Mouse (Mus musculus) MEL (cell line): Measurements from ENCODE around the gene Mtcl1. TPM values are rescaled to one million over a fixed set of nuclear protein-coding genes. Genes with fewer than 3 reads are reported as not detected.

Source experiments
- DNase-seq: peaks from one replicate; pipeline ENCODE4 v3.0.0; 2011; ENCODE audit warnings: low read depth, low spot score
- H3K27ac ChIP-seq: 2 replicates; pipeline ENCODE4 v1.5.1; 2012; ENCODE audit warnings: low read depth, mild to moderate bottlenecking, control low read depth, low read length, moderate library complexity; ENCODE audit not compliant: control insufficient read depth
- H3K27me3 ChIP-seq, 2 experiments: fragments of 150-350 bp in 1 of 2; sonication (generic) in 1 of 2; 2 replicates each; pipeline ENCODE4 v1.6.1; 2012; ENCODE audit warnings: low read length in 2 of 2, mild to moderate bottlenecking in 2 of 2, improper control_type of control experiment in 1 of 2, moderate library complexity in 1 of 2; ENCODE audit not compliant: insufficient read depth in 2 of 2, control insufficient read depth in 1 of 2
- H3K36me3 ChIP-seq, 2 experiments: 2 replicates each; pipeline ENCODE4 v1.6.1; 2012 to 2014; ENCODE audit warnings: low read length in 2 of 2, improper control_type of control experiment in 1 of 2, inconsistent platforms in 1 of 2, mild to moderate bottlenecking in 1 of 2; ENCODE audit not compliant: insufficient read depth in 2 of 2, control insufficient read depth in 1 of 2
- H3K4me1 ChIP-seq, 2 experiments: fragments of 150-350 bp in 1 of 2; sonication (generic) in 1 of 2; 2 replicates each; pipeline ENCODE4 v1.6.1; 2012; ENCODE audit warnings: low read length in 2 of 2, improper control_type of control experiment in 1 of 2, mild to moderate bottlenecking in 1 of 2; ENCODE audit not compliant: insufficient read depth in 2 of 2, control insufficient read depth in 1 of 2
- H3K4me3 ChIP-seq, 2 experiments: fragments of 150-350 bp in 1 of 2; sonication (generic) in 1 of 2; 2 replicates each; pipeline ENCODE4 v1.5.1; 2012; ENCODE audit warnings: low read depth in 2 of 2, low read length in 2 of 2, mild to moderate bottlenecking in 2 of 2, moderate library complexity in 2 of 2, control low read depth in 1 of 2, improper control_type of control experiment in 1 of 2; ENCODE audit not compliant: control insufficient read depth in 1 of 2, insufficient read depth in 1 of 2
- H3K79me2 ChIP-seq: 2 replicates; pipeline ENCODE4 v1.6.1; 2012; ENCODE audit warnings: mild to moderate bottlenecking, low read length, moderate library complexity; ENCODE audit not compliant: control insufficient read depth, poor library complexity, insufficient read depth
- H3K9ac ChIP-seq: 2 replicates; pipeline ENCODE4 v1.6.1; 2012; ENCODE audit warnings: low read depth, mild to moderate bottlenecking, control low read depth, low read length, moderate library complexity; ENCODE audit not compliant: control insufficient read depth, poor library complexity, severe bottlenecking
- H3K9me3 ChIP-seq: fragments of 150-350 bp; sonication (generic); replicated peaks from 2 replicates; pipeline ENCODE4 v1.6.1; 2012; ENCODE audit warnings: mild to moderate bottlenecking, low read length, improper control_type of control experiment, moderate library complexity; ENCODE audit not compliant: insufficient read depth
- BHLHE40 ChIP-seq: IDR thresholded peaks from 2 replicates; pipeline ENCODE4 v1.6.1; 2012; ENCODE audit warnings: low read depth, mild to moderate bottlenecking, inconsistent platforms, low read length, improper control_type of control experiment, borderline replicate concordance
- CHD1 ChIP-seq: IDR thresholded peaks from 2 replicates; pipeline ENCODE4 v1.6.1; 2012; ENCODE audit warnings: low read depth, mild to moderate bottlenecking, inconsistent platforms, low read length, improper control_type of control experiment
- CHD2 ChIP-seq: IDR thresholded peaks from 2 replicates; pipeline ENCODE4 v1.6.1; 2011; ENCODE audit warnings: low read length, improper control_type of control experiment
- CTCF ChIP-seq, 3 experiments: IDR thresholded peaks in 2 of 3; conservative IDR thresholded peaks in 1 of 3; 2 replicates each; pipeline ENCODE4 v1.5.1; 2011 to 2012; ENCODE audit warnings: low read length in 3 of 3, low read depth in 2 of 3, mild to moderate bottlenecking in 2 of 3, improper control_type of control experiment in 1 of 3, inconsistent platforms in 1 of 3, mixed read lengths in 1 of 3, moderate library complexity in 1 of 3; ENCODE audit not compliant: control insufficient read depth in 1 of 3, insufficient read depth in 1 of 3, poor library complexity in 1 of 3, severe bottlenecking in 1 of 3
- E2F4 ChIP-seq: IDR thresholded peaks from 2 replicates; pipeline ENCODE4 v1.6.1; 2011; ENCODE audit warnings: low read depth, low read length, improper control_type of control experiment, borderline replicate concordance
- ELF1 ChIP-seq: IDR thresholded peaks from 2 replicates; pipeline ENCODE4 v1.6.1; 2014; ENCODE audit warnings: low read depth, mild to moderate bottlenecking, inconsistent platforms, low read length, improper control_type of control experiment, moderate library complexity
- ETS1 ChIP-seq: IDR thresholded peaks from 2 replicates; pipeline ENCODE4 v1.6.1; 2012; ENCODE audit warnings: low read depth, mild to moderate bottlenecking, inconsistent platforms, low read length, improper control_type of control experiment, moderate library complexity
- GABPA ChIP-seq: IDR thresholded peaks from 2 replicates; pipeline ENCODE4 v1.6.1; 2012; ENCODE audit warnings: low read depth, mild to moderate bottlenecking, inconsistent platforms, low read length, improper control_type of control experiment, moderate library complexity
- GATA1 ChIP-seq: IDR thresholded peaks from 2 replicates; pipeline ENCODE4 v1.6.1; 2011; ENCODE audit warnings: low read depth, low read length, improper control_type of control experiment
- HCFC1 ChIP-seq: IDR thresholded peaks from 2 replicates; pipeline ENCODE4 v1.6.1; 2012; ENCODE audit warnings: low read depth, mild to moderate bottlenecking, inconsistent platforms, low read length, improper control_type of control experiment, moderate library complexity
- JUND ChIP-seq: IDR thresholded peaks from 2 replicates; pipeline ENCODE4 v1.6.1; 2011; ENCODE audit warnings: low read depth, mild to moderate bottlenecking, improper control_type of control experiment, low read length
- KAT2A ChIP-seq: conservative IDR thresholded peaks from 2 replicates; pipeline ENCODE4 v1.6.1; 2012; ENCODE audit warnings: low read depth, low read length, improper control_type of control experiment, inconsistent platforms
- MAX ChIP-seq: IDR thresholded peaks from 2 replicates; pipeline ENCODE4 v1.6.1; 2011; ENCODE audit warnings: low read length, improper control_type of control experiment
- MAZ ChIP-seq: IDR thresholded peaks from 2 replicates; pipeline ENCODE4 v1.6.1; 2012; ENCODE audit warnings: low read depth, mild to moderate bottlenecking, inconsistent platforms, low read length, improper control_type of control experiment
- MXI1 ChIP-seq: IDR thresholded peaks from 2 replicates; pipeline ENCODE4 v1.6.1; 2011; ENCODE audit warnings: mild to moderate bottlenecking, low read depth, low read length, improper control_type of control experiment
- MYB ChIP-seq: IDR thresholded peaks from 2 replicates; pipeline ENCODE4 v1.6.1; 2011; ENCODE audit warnings: mild to moderate bottlenecking, low read depth, low read length, improper control_type of control experiment
- MYC ChIP-seq: IDR thresholded peaks from 2 replicates; pipeline ENCODE4 v1.6.1; 2011; ENCODE audit warnings: low read depth, mild to moderate bottlenecking, low read length, improper control_type of control experiment, moderate library complexity
- NELFE ChIP-seq: IDR thresholded peaks from 2 replicates; pipeline ENCODE4 v1.6.1; 2011; ENCODE audit warnings: low read depth, low read length, improper control_type of control experiment
- NRF1 ChIP-seq: IDR thresholded peaks from 2 replicates; pipeline ENCODE4 v1.6.1; 2014; ENCODE audit warnings: low read depth, mild to moderate bottlenecking, inconsistent platforms, low read length, improper control_type of control experiment, moderate library complexity; ENCODE audit not compliant: poor library complexity, insufficient read depth, severe bottlenecking
- POLR2AphosphoS2 ChIP-seq: IDR thresholded peaks from 2 replicates; pipeline ENCODE4 v1.6.1; 2011; ENCODE audit warnings: low read length, improper control_type of control experiment
- SIN3A ChIP-seq: IDR thresholded peaks from 2 replicates; pipeline ENCODE4 v1.6.1; 2012; ENCODE audit warnings: low read length, improper control_type of control experiment, inconsistent platforms
- SMC3 ChIP-seq: IDR thresholded peaks from 2 replicates; pipeline ENCODE4 v1.6.1; 2011; ENCODE audit warnings: low read depth, low read length, improper control_type of control experiment
- USF1 ChIP-seq: IDR thresholded peaks from 2 replicates; pipeline ENCODE4 v1.6.1; 2014; ENCODE audit warnings: low read depth, mild to moderate bottlenecking, inconsistent platforms, low read length, improper control_type of control experiment, moderate library complexity
- ZMIZ1 ChIP-seq: IDR thresholded peaks from 2 replicates; pipeline ENCODE4 v1.6.1; 2012; ENCODE audit warnings: low read depth, mild to moderate bottlenecking, inconsistent platforms, low read length, improper control_type of control experiment, moderate library complexity
- polyA plus RNA-seq, 2 experiments: library from polyadenylated mRNA; stranded (reverse) in 1 of 2; unstranded in 1 of 2; fragments of >175 nt in 1 of 2; fragments of >200 nt in 1 of 2; gene quantifications; 2 replicates each; pipeline versions ENCODE4 v1.2.1 to v1.2.4; 2012; ENCODE audit warnings: low replicate concordance in 2 of 2, low read depth in 1 of 2; ENCODE audit not compliant: insufficient read length in 2 of 2, insufficient read depth in 1 of 2, missing spikeins in 1 of 2
- total RNA-seq: library from RNA; depleted of rRNA; stranded (reverse); fragments of 300-350 nt; gene quantifications from 2 replicates; pipeline ENCODE4 v1.2.3, GENCODE M21; 2012

Mtcl1 gene
- total and polyA plus RNA-seq, 3 experiments: not detected

GRCm38 (mm10) chr17:66320716-66321372 is 128.7 kb downstream of the Mtcl1 start:
- no peaks in the 10 kb centered on the region for H3K79me2 ChIP-seq
- no peak for DNase-seq
- TF ChIP-seq NRF1 (no peak), MAX (no peak), ZMIZ1 (no peak), CHD2 (no peak), GATA1 (no peak), GABPA (no peak), JUND (no peak), MXI1 (no peak), SIN3A (no peak), ETS1 (no peak), MYC (no peak), MYB (no peak), NELFE (no peak)
- TF ChIP-seq, all 39 proteins: peak for 0
- Histone ChIP-seq H3K4me3 (no peak overlapping the region), H3K27ac (no peak overlapping the region), H3K9ac (no peak overlapping the region), H3K27me3 (no peaks in the 10 kb centered on the region), H3K4me1 (no peaks in the 10 kb centered on the region), H3K36me3 (no peaks in the 10 kb centered on the region), H3K9me3 (no peaks in the 10 kb centered on the region)

DNA sequence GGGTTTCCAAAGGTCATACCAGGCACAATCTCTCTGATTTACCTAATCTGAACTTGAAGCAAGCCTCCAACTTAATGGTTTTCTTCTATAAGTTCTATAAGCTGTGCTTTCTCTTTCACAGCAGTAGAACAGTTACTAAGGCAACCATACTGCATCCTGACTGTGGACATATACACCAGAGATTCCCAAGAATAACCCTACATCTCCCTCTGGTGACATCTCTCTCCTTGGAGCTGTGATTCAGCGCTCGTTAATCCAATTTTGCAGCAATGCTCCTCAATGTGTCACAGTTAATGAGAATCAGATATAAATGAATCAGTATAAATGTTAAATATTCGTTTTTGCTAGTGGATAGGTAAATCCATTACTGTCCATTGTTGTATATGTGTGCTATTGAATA is 131.5 kb downstream of the Mtcl1 start:
- Histone ChIP-seq H3K36me3 (no peaks in the 10 kb centered on the region), H3K9ac (no peak overlapping the region), H3K79me2 (no peaks in the 10 kb centered on the region), H3K4me1 (no peaks in the 10 kb centered on the region), H3K9me3 (no peaks in the 10 kb centered on the region), H3K27me3 (no peaks in the 10 kb centered on the region), H3K27ac (no peak overlapping the region), H3K4me3 (no peak overlapping the region)
- no peak for DNase-seq
- no peak for TF ChIP-seq HCFC1
- TF ChIP-seq MYC: no peak
- TF ChIP-seq CTCF (IDR thresholded peaks at IDR 0.05 in 2 of 3, conservative IDR thresholded peaks at IDR 0.05 in 1 of 3; ENCODE audit: control insufficient read depth in 1 of 3, insufficient read depth in 1 of 3, low read depth in 2 of 3, low read length in 3 of 3, poor library complexity in 1 of 3, severe bottlenecking in 1 of 3): no peak
- TF ChIP-seq CHD2: no peak
- no peak for TF ChIP-seq ZMIZ1
- no peak for TF ChIP-seq NELFE
- TF ChIP-seq USF1: no peak
- no peak for TF ChIP-seq CHD1
- TF ChIP-seq E2F4: no peak
- TF ChIP-seq MYB: no peak
- no peak for TF ChIP-seq KAT2A
- TF ChIP-seq ELF1: no peak
- TF ChIP-seq POLR2AphosphoS2: no peak
- no peak for TF ChIP-seq SMC3
- TF ChIP-seq NRF1: no peak
- TF ChIP-seq BHLHE40: no peak
- no peak for TF ChIP-seq SIN3A
- TF ChIP-seq MAZ: no peak
- no peak for TF ChIP-seq ETS1
- no peak for TF ChIP-seq MXI1
